Mouse (Mus musculus): ENCODE measurements around the gene Iqschfp.

Iqschfp gene

GRCm38 (mm10) chr3:68243239-68243638 lies 351.2 kb downstream of the Iqschfp start:
- DNase-seq: no peak

GRCm38 (mm10) chr3:68246154-68246553 lies 354.1 kb downstream of the Iqschfp start:
- DNase-seq: no peak

GRCm38 (mm10) chr3:68250589-68250988 lies 358.6 kb downstream of the Iqschfp start:
- no peak for DNase-seq

GRCm38 (mm10) chr3:68252335-68252734 lies 360.3 kb downstream of the Iqschfp start:
- no peak for DNase-seq

- DNase-seq: no peak
These were observed 370.3 kb downstream of the Iqschfp start for GRCm38 (mm10) chr3:68262304-68262703.

GRCm38 (mm10) chr3:68267905-68268304 lies 375.9 kb downstream of the Iqschfp start:
- DNase-seq: no peak

GRCm38 (mm10) chr3:68269251-68269650 lies 377.2 kb downstream of the Iqschfp start:
- DNase-seq: no peak

GRCm38 (mm10) chr3:68270246-68270645 lies 378.2 kb downstream of the Iqschfp start:
- DNase-seq: no peak

- no peak for DNase-seq
These were observed 379.4 kb downstream of the Iqschfp start for GRCm38 (mm10) chr3:68271457-68271856.

- DNase-seq: no peak
These were observed 379.8 kb downstream of the Iqschfp start for GRCm38 (mm10) chr3:68271881-68272280.

- no peak for DNase-seq
These were observed 391.0 kb downstream of the Iqschfp start for GRCm38 (mm10) chr3:68282844-68283594.

GRCm38 (mm10) chr3:68283595-68283991 lies 391.6 kb downstream of the Iqschfp start:
- DNase-seq: no peak

- DNase-seq: no peak
These were observed 392.5 kb downstream of the Iqschfp start for GRCm38 (mm10) chr3:68284500-68284899.

- no peak for DNase-seq
These were observed 404.7 kb downstream of the Iqschfp start for GRCm38 (mm10) chr3:68296752-68297151.

GRCm38 (mm10) chr3:68305647-68306046 lies 413.6 kb downstream of the Iqschfp start:
- no peak for DNase-seq

GRCm38 (mm10) chr3:68306726-68307125 lies 414.7 kb downstream of the Iqschfp start:
- DNase-seq: no peak

- DNase-seq: no peak
These were observed 433.5 kb downstream of the Iqschfp start for GRCm38 (mm10) chr3:68325575-68325974.

GRCm38 (mm10) chr3:68332515-68332914 lies 440.5 kb downstream of the Iqschfp start:
- DNase-seq: no peak

- no peak for DNase-seq
These were observed 443.5 kb downstream of the Iqschfp start for GRCm38 (mm10) chr3:68335501-68335900.

GRCm38 (mm10) chr3:68350624-68351023 lies 458.6 kb downstream of the Iqschfp start:
- no peak for DNase-seq

GRCm38 (mm10) chr3:68351461-68351860 lies 459.4 kb downstream of the Iqschfp start:
- DNase-seq: no peak

- no peak for DNase-seq
These were observed 460.9 kb downstream of the Iqschfp start for GRCm38 (mm10) chr3:68352961-68353360.

GRCm38 (mm10) chr3:68353492-68353891 lies 461.5 kb downstream of the Iqschfp start:
- DNase-seq: no peak

- DNase-seq: no peak
These were observed 464.5 kb downstream of the Iqschfp start for GRCm38 (mm10) chr3:68356516-68356915.

GRCm38 (mm10) chr3:68368029-68368428 lies 476.0 kb downstream of the Iqschfp start:
- DNase-seq: no peak
